Mouse (Mus musculus): Measurements from ENCODE around the gene Mff. TPM values are rescaled to one million over a fixed set of nuclear protein-coding genes. Genes with fewer than 3 reads are reported as not detected.

The Mff gene
- polyA plus RNA-seq, 1 experiment from 2014 or later, result 397 TPM

DNA sequence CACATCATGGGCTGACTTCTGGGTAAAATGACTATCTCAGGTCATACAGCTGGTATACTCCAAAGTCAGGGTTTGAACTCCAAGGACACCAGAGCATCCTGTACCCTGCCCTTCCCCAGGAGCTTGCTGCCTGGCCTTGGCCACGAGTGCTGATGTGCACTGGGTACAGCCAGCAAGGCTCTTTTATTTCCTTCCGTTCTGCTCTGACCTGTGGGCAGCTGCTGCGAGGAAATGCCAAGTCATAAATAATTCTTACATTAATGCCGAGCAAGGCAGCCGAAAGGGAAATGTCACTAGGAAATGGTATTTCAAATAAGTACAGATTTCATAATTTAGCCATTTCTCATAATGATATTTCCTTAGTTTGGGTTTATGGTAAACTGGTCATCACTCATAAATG is 73.6 kb downstream of the Mff start:
- 0 out of 2 replicates have a peak, but pooled peaks have one; percentile 54 for ATAC-seq (replicated peaks)
- Histone ChIP-seq H3K36me3 (replicated peaks) (no peaks in the 10 kb centered on the region), H3K4me2 (no peak overlapping the region), H3K27ac (no peak overlapping the region), H3K9ac (no peak overlapping the region), H3K9me3 (no peaks in the 10 kb centered on the region), H3K4me3 (no peak overlapping the region), H3K4me1 (no peaks in the 10 kb centered on the region), H3K27me3 (replicated peaks) (no peaks in the 10 kb centered on the region)
- WGBS, result 57% methylated on average over 5 of the region's 5 CpGs

DNA sequence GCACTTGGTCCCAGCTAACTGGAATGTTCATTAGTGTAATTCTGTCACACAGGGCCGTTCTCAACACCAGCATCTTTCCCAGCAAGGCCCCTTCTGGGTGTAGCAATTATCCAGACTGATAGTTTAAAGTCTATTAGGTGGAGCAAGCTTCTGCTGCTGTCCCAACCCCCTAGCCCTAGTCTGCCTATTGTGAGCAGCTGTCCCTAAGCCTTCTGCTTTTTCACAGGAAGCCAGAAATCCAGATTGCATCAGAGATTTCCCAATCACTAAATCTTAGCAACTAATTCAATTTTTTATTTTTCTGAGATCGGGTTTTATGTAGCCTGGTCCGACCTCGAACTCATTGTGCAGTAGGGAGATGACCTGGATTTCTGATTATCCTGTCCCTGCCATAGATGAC is 74.2 kb downstream of the Mff start:
- H3K9ac ChIP-seq, result no peak overlapping the region
- whole genome bisulfite sequencing, result 81% methylated on average over 4 of the region's 4 CpGs
- H3K9me3 ChIP-seq, result no peaks in the 10 kb centered on the region
- H3K36me3 ChIP-seq (replicated peaks), result no peaks in the 10 kb centered on the region
- H3K27ac ChIP-seq, result no peak overlapping the region
- no peak overlapping the region for H3K4me2 ChIP-seq
- ATAC-seq (replicated peaks), result no peak
- no peaks in the 10 kb centered on the region for H3K27me3 ChIP-seq (replicated peaks)
- H3K4me1 ChIP-seq, result no peaks in the 10 kb centered on the region
- no peak overlapping the region for H3K4me3 ChIP-seq

GRCm38 (mm10) chr1:82801105-82801783 is 76.6 kb downstream of the Mff start:
- no peaks in the 10 kb centered on the region for H3K27me3 ChIP-seq (replicated peaks)
- H3K36me3 ChIP-seq (replicated peaks), result no peaks in the 10 kb centered on the region
- H3K9me3 ChIP-seq, result no peaks in the 10 kb centered on the region
- no peak for ATAC-seq (replicated peaks)
- no peaks in the 10 kb centered on the region for H3K4me1 ChIP-seq
- H3K9ac ChIP-seq, result no peak overlapping the region
- 75% methylated on average over 12 of the region's 12 CpGs for WGBS
- H3K4me3 ChIP-seq, result no peak overlapping the region
- H3K4me2 ChIP-seq, result no peak overlapping the region
- no peak overlapping the region for H3K27ac ChIP-seq

Other genes starting within 250 kb of the Mff start
- gene Col4a4, start 138.0 kb upstream of the Mff start, polyA plus RNA-seq (2015; fragmentation: Nextera tagmentation; extraction: Ambion mirVana), result 0.09 and 0.13 TPM in 2 replicates
- gene Col4a3, start 138.0 kb upstream of the Mff start, polyA plus RNA-seq (2015; fragmentation: Nextera tagmentation; extraction: Ambion mirVana), result 0.19 and 0.25 TPM in 2 replicates
- gene Tm4sf20, start 43.6 kb downstream of the Mff start, polyA plus RNA-seq (2015; fragmentation: Nextera tagmentation; extraction: Ambion mirVana), result 0.27 TPM in 1 of 2 replicates, not detected in the other
- not detected in 2 replicates for gene Gm47791, start 46.4 kb downstream of the Mff start, polyA plus RNA-seq (2015; fragmentation: Nextera tagmentation; extraction: Ambion mirVana)
- 25.2 and 28.3 TPM in 2 replicates for gene Agfg1, start 114.6 kb downstream of the Mff start, polyA plus RNA-seq (2015; fragmentation: Nextera tagmentation; extraction: Ambion mirVana)
- gene A030005L19Rik, start 188.4 kb downstream of the Mff start, polyA plus RNA-seq (2015; fragmentation: Nextera tagmentation; extraction: Ambion mirVana), result 0.43 TPM in 1 of 2 replicates, not detected in the other
- not detected in 2 replicates for gene A030014E15Rik, start 200.0 kb downstream of the Mff start, polyA plus RNA-seq (2015; fragmentation: Nextera tagmentation; extraction: Ambion mirVana)
- gene Gm6217, start 206.5 kb downstream of the Mff start, polyA plus RNA-seq (2015; fragmentation: Nextera tagmentation; extraction: Ambion mirVana), result not detected in 2 replicates
- gene A030003K21Rik, start 218.5 kb downstream of the Mff start, polyA plus RNA-seq (2015; fragmentation: Nextera tagmentation; extraction: Ambion mirVana), result not detected in 2 replicates
- gene Gm7544, start 231.1 kb downstream of the Mff start, polyA plus RNA-seq (2015; fragmentation: Nextera tagmentation; extraction: Ambion mirVana), result not detected in 2 replicates
- not detected in 2 replicates for gene Gm47955, start 235.4 kb downstream of the Mff start, polyA plus RNA-seq (2015; fragmentation: Nextera tagmentation; extraction: Ambion mirVana)

Measured in midbrain, embryonic 15.5 days (tissue).